Mouse (Mus musculus) G1E (cell line): Measurements from ENCODE around the gene Reg3g.

ENCODE experiments used
- CTCF ChIP-seq: IDR thresholded peaks from 2 replicates; pipeline ENCODE4 v1.5.1; 2012; ENCODE audit warnings: low read depth, low read length, inconsistent platforms, mixed read lengths
- GATA1 ChIP-seq: IDR thresholded peaks from 2 replicates; pipeline ENCODE4 v1.6.1; 2012; ENCODE audit warnings: borderline replicate concordance, low read length, inconsistent platforms, mixed read lengths
- POLR2AphosphoS5 ChIP-seq: IDR thresholded peaks from 2 replicates; pipeline ENCODE4 v1.6.1; 2012; ENCODE audit warnings: low read depth, low read length, inconsistent platforms; ENCODE audit not compliant: insufficient replicate concordance
- TAL1 ChIP-seq: conservative IDR thresholded peaks from 2 replicates; pipeline ENCODE4 v1.6.1; 2012; ENCODE audit warnings: low read depth, low read length, inconsistent platforms, mixed read lengths

- TF ChIP-seq CTCF = no peak
- TF ChIP-seq POLR2AphosphoS5 = no peak
- TF ChIP-seq GATA1 = no peak
- TF ChIP-seq TAL1 = no peak
Measured at GRCm38 (mm10) chr6:78494633-78495032, 26.0 kb upstream of the Reg3g start.
